Mouse (Mus musculus): Measurements from ENCODE around the gene Cyb5r1. TPM values are rescaled to one million over a fixed set of nuclear protein-coding genes. Genes with fewer than 3 reads are reported as not detected.
A peak's percentile ranks its signal among the peaks of the same experiment; 100 is the strongest.

The Cyb5r1 gene
- polyA plus RNA-seq (2015; fragmentation: Nextera tagmentation; extraction: Ambion mirVana) = 35.6 and 38.1 TPM in 2 replicates

DNA sequence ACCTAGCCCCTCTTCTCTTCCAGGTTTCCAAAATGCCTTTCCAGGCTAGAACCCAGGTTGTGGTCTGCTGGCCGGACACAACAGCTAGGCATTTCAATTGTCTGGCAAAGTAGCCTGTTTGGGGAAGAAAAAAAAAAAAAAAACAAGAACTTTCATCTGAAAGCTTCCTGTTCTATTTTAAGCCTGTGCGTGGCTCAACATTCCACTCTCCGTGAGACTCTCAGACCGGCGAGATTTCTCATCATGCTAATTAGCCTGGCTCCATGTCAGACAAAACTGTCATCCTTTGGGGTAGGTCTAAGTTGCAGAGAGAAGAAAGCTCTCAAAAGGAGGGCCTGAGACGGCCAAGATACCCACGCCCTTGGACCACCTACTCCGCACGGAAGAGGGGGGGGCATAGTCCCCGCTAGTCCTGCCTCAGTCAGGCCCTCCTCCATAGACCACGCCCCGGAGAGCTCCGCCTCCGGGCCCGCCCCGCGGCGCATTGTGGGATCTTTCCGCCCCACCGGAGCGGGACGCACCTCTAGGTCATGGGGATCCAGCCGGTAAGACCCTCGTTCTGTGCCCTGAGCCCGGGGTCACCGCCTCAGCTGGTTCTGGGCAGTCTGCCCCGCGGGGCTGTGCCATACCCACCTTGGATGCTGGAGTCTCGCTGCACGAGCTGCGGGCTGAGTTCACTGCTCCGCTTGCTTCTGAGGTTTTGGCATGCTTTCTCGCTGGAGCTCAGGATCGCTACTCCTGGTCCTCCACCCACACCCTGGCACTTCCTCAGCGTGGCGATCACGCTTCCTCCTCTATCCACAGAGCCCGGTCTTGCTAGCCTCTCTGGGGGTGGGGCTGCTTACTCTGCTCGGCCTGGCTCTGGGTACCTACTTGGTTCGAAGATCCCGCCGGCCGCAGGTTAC, at the start of gene Cyb5r1:
Cyb5r1 (plus strand) TSS at position 51 of the 905 bp plus-strand sequence.
- Histone ChIP-seq H3K4me3 (replicated peaks) (peak within 1 kb of the TSS; percentile 77), H3K9me3 (replicated peaks) (no peaks in the 10 kb centered on the region), H3K4me2 (peak within 1 kb of the TSS; percentile 80), H3K9ac (peak within 1 kb of the TSS; percentile 65), H3K27ac (peak within 1 kb of the TSS; percentile 88), H3K4me1 (peaks cover 30% of the 10 kb centered on the region), H3K27me3 (no peaks in the 10 kb centered on the region), H3K36me3 (peaks cover 26% of the 10 kb centered on the region)
- ATAC-seq (replicated peaks; ENCODE audit: low FRiP score) = peak; percentile 97
- 1% methylated on average over 43 of the region's 43 CpGs for WGBS

DNA sequence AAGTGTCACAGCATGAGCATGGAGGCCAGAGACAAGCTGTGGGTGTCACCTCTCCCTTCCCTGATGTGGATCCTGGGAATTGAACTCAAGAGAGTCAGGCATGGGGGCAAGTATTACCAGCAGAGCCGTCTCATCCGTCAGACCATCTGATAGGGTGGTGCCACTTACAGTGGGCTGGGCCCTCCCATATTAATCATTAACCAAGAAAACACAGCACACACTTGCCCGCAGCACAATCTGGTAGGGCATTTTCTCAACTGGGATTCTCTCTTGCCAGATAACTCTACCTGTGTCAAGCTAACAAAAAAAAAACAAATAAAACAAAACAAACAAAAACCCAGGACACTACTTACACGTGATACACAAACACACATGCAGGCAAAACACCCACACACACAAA, 47.9 kb upstream of the Cyb5r1 start:
- Histone ChIP-seq H3K4me3 (replicated peaks) (no peak overlapping the region), H3K9ac (no peak overlapping the region), H3K4me1 (peaks cover 23% of the 10 kb centered on the region), H3K27me3 (no peaks in the 10 kb centered on the region), H3K4me2 (no peak overlapping the region), H3K36me3 (peaks cover 79% of the 10 kb centered on the region), H3K27ac (no peak overlapping the region), H3K9me3 (replicated peaks) (no peaks in the 10 kb centered on the region)
- ATAC-seq (replicated peaks; ENCODE audit: low FRiP score) = no peak
- whole genome bisulfite sequencing = 68% methylated on average over 4 of the region's 4 CpGs

DNA sequence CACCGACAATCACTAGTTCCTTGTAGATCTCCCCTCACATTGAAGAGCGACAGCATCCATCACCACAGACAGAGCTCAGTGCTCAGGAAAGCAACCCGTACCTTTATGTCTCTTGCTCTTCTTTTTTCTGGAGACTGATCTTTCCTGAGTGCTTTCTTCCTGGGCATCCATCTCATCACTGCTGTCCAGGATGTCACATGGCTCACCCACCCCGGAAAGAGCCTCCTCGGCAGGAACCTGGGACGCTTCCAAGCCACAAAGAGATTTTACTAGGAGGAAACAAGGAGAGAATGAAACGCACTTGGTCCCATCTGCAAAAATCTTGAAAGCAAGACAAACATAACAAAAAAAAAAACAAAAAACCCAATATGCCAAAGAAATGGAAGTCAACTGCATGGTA, 44.7 kb upstream of the Cyb5r1 start:
- H3K9me3 ChIP-seq (replicated peaks) = no peaks in the 10 kb centered on the region
- 73% methylated on average over 7 of the region's 7 CpGs for WGBS

DNA sequence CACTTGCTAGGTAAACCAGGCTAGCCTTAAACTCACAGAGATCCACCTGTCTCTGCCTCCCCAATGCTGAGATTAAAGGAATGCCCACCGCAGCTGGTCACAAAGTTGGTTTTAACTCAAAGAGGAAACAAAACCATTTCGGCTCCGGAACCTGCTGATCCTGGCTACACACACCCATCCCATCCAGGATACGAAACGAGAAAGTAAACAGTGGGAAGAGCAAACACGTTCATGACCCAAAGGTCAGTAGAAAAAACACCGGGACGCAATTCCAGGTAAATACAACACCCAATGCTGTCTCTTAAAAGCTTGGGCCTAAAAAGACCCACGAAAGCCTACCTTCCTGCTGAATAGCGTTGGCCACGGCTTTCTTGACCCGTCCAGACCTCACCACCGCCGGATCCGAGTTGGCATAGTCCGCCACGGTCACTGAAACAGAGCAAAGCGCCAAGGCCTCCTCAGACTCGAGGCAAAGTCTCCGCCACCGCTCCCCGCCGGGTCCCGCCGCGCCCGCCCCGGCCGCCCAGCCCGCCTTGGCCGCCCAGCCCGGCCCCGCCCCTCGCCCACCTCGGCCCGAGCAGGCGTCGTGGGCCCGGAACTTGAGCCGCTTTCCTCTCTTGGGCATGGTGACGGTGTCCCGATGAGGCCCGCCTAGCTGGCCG, 44.0 kb upstream of the Cyb5r1 start:
- WGBS = under 1% methylated on average over 44 of the region's 44 CpGs
- Histone ChIP-seq H3K4me2 (peak overlapping the region; percentile 78), H3K27ac (peak overlapping the region; percentile 90), H3K9me3 (replicated peaks) (no peaks in the 10 kb centered on the region), H3K4me1 (peaks cover 18% of the 10 kb centered on the region), H3K4me3 (replicated peaks) (peak overlapping the region; percentile 85), H3K27me3 (no peaks in the 10 kb centered on the region), H3K36me3 (peaks cover 40% of the 10 kb centered on the region), H3K9ac (peak overlapping the region; percentile 96)
- peak; percentile 90 for ATAC-seq (replicated peaks; ENCODE audit: low FRiP score)

More for the DNA sequence above, 44.7 kb upstream of the Cyb5r1 start:
- H3K4me2 ChIP-seq = peak overlapping the region; percentile 78
- peaks cover 47% of the 10 kb centered on the region for H3K36me3 ChIP-seq
- no peak for ATAC-seq (replicated peaks; ENCODE audit: low FRiP score)
- H3K27me3 ChIP-seq = no peaks in the 10 kb centered on the region
- H3K4me1 ChIP-seq = peaks cover 18% of the 10 kb centered on the region
- H3K27ac ChIP-seq = no peak overlapping the region
- H3K4me3 ChIP-seq (replicated peaks) = peak overlapping the region; percentile 85
- H3K9ac ChIP-seq = peak overlapping the region; percentile 96

DNA sequence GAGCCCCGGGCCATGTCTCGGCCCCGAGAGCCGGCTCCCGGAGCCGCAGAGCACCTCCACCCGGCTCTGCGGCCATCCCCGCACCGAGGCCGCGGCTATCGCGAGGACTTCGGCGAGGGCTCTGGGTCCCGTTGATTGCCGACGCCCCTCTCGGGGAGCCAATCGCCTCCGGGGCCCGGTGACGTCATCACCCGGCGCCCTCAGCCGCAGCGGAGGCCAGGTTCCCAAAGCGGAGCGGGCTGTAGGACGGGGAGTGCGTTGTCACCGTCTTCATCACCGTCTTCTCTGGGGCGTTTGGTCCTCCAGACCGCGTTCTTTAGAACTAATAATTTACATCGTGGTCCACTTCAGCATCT, 43.5 kb upstream of the Cyb5r1 start, which contains the start of gene Tmem183a:
Tmem183a (minus strand) TSS at position 123 of the 356 bp plus-strand sequence.
- Histone ChIP-seq H3K4me2 (peak within 1 kb of the TSS; percentile 78), H3K9me3 (replicated peaks) (no peaks in the 10 kb centered on the region), H3K4me1 (peaks cover 18% of the 10 kb centered on the region), H3K4me3 (replicated peaks) (peak within 1 kb of the TSS; percentile 85), H3K36me3 (peaks cover 36% of the 10 kb centered on the region), H3K9ac (peak within 1 kb of the TSS; percentile 96), H3K27ac (peak within 1 kb of the TSS; percentile 90), H3K27me3 (no peaks in the 10 kb centered on the region)
- WGBS = under 1% methylated on average over 38 of the region's 38 CpGs
- peak; percentile 98 for ATAC-seq (replicated peaks; ENCODE audit: low FRiP score)

DNA sequence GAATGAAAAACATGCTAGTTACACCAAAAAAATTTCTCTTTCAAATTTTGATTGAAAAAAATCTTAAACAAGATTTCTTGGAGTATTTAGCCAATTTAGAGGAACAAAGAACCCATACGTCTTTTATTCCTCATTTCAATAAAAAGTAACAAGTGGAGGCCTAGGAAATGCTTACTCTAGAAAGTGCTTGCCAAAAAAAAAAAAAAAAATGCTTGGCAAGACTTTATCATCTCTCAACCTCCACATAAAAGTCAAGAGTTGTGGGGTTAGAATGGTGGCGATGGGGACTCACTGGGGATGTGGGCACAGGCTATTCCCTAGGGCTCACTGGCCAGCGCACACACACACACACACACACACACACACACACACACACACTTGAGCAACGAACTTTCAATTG, 42.2 kb upstream of the Cyb5r1 start:
- no peak overlapping the region for H3K4me3 ChIP-seq (replicated peaks)
- WGBS = 88% methylated on average over 4 of the region's 4 CpGs
- H3K27me3 ChIP-seq = 0 out of 2 replicates have a peak, but pooled peaks cover 2% of the 10 kb centered on the region
- H3K27ac ChIP-seq = no peak overlapping the region
- no peak overlapping the region for H3K4me2 ChIP-seq
- peaks cover 14% of the 10 kb centered on the region for H3K4me1 ChIP-seq
- no peaks in the 10 kb centered on the region for H3K9me3 ChIP-seq (replicated peaks)
- no peak overlapping the region for H3K9ac ChIP-seq
- no peak for ATAC-seq (replicated peaks; ENCODE audit: low FRiP score)
- H3K36me3 ChIP-seq = peaks cover 24% of the 10 kb centered on the region

DNA sequence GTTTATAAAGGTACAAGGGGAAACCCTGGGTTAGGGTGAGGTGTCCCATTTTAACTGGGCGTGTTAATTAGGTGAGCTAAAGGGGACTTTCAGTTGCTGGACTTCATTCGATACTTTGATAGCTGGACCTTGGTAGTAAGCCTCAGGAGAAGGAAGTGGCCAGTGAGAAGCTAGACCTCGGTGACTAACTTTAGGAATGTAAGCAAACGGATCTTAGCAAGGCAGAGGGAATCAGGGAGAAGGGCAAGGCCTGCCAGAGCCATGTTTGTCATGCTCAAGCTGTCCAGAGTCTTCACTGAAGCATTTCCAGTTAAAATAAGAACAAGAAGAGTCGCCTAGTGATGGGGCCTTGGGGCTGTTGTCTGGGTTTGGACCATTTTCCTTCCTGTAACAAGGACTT, 39.9 kb upstream of the Cyb5r1 start:
- 0 out of 2 replicates have a peak, but pooled peaks cover 3% of the 10 kb centered on the region for H3K27me3 ChIP-seq
- ATAC-seq (replicated peaks; ENCODE audit: low FRiP score) = no peak
- no peak overlapping the region for H3K4me3 ChIP-seq (replicated peaks)
- peaks cover 3% of the 10 kb centered on the region for H3K36me3 ChIP-seq
- no peak overlapping the region for H3K27ac ChIP-seq
- H3K4me1 ChIP-seq = peaks cover 12% of the 10 kb centered on the region
- 67% methylated on average over 5 of the region's 5 CpGs for WGBS
- no peak overlapping the region for H3K4me2 ChIP-seq
- H3K9me3 ChIP-seq (replicated peaks) = 0 out of 2 replicates have a peak, but pooled peaks cover 2% of the 10 kb centered on the region
- no peak overlapping the region for H3K9ac ChIP-seq

DNA sequence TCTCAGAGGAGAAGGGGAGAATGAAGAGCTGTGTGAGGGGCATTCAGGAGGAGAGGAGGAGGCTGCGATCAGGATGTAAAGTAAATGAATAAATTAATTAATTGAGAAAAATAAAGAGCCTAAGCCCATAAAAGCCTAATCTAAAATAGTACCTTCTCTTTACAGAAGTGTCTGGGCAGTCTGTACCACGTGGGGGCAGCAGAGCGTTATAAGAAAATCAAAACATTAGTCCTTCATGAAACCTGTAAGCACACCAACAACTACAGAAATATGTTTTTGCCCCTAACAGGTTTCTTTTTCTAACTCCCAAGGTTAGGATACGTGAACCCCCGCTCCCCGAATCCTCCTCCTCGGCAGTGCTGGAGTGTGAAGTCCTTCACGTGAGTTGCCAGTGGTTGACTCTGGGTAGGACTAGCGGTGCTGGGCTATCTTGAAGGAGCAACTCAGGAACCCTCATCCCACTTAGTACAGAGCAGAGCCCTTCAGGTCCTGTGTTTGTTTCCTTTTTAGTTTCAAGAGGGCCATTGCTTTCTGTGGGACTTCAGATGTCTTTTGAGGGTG, 36.5 kb upstream of the Cyb5r1 start:
- H3K9me3 ChIP-seq (replicated peaks) = 0 out of 2 replicates have a peak, but pooled peaks cover 6% of the 10 kb centered on the region
- no peaks in the 10 kb centered on the region for H3K4me1 ChIP-seq
- H3K27me3 ChIP-seq = 0 out of 2 replicates have a peak, but pooled peaks cover 3% of the 10 kb centered on the region
- no peak overlapping the region for H3K4me2 ChIP-seq
- no peaks in the 10 kb centered on the region for H3K36me3 ChIP-seq
- 50% methylated on average over 9 of the region's 9 CpGs for WGBS
- H3K9ac ChIP-seq = no peak overlapping the region
- no peak for ATAC-seq (replicated peaks; ENCODE audit: low FRiP score)
- no peak overlapping the region for H3K4me3 ChIP-seq (replicated peaks)
- no peak overlapping the region for H3K27ac ChIP-seq

DNA sequence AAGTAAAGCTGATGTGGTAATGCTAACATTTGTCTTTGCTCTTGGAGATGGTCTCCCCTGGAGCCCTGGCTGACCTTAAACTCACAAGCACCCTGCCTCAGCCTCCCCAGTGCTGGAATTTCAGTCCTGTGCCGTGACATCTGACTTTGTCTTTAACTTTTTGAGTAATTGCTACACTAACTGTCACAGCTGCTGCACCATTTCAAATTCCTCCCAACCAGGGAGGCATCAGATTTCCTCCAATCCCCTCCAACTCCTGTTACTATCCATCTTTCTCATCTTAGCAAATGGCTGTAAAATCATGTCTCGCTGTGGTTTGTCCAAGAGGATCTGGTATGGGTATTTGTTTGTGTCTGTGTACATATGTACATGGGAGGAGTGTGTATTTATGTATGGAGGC, 31.2 kb upstream of the Cyb5r1 start:
- ATAC-seq (replicated peaks; ENCODE audit: low FRiP score) = no peak
- Histone ChIP-seq H3K9me3 (replicated peaks) (0 out of 2 replicates have a peak, but pooled peaks cover 6% of the 10 kb centered on the region), H3K27me3 (no peaks in the 10 kb centered on the region), H3K27ac (no peak overlapping the region), H3K4me3 (replicated peaks) (no peak overlapping the region), H3K4me2 (no peak overlapping the region), H3K9ac (no peak overlapping the region), H3K4me1 (no peaks in the 10 kb centered on the region), H3K36me3 (no peaks in the 10 kb centered on the region)
- 52% methylated on average over 2 of the region's 2 CpGs for WGBS

DNA sequence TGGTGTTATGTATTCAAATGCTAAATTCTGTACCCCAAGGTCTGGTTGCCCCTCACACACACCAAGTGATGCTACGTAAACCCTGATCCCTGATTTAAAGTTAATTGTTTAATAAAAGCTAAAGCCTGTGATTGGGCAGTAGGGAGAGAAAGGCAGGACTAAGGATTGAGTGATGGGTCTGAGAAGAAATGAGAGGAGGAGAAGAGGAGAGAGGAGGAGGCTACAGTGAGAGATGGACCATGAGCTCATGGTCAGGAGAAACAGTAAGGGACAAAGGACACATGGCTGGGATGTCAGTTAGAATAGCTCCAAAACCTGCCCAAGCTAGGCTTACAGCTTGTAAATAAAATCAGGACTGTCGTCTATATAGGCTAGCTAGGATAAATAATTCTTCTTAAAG, 24.3 kb upstream of the Cyb5r1 start:
- no peak for ATAC-seq (replicated peaks; ENCODE audit: low FRiP score)
- Histone ChIP-seq H3K36me3 (no peaks in the 10 kb centered on the region), H3K4me2 (peak overlapping the region; percentile 68; the same call in 1 of the 2 replicates), H3K27me3 (peaks cover 4% of the 10 kb centered on the region; the same call in 1 of the 2 replicates), H3K27ac (no peak overlapping the region), H3K4me3 (replicated peaks) (no peak overlapping the region), H3K9me3 (replicated peaks) (no peaks in the 10 kb centered on the region), H3K9ac (no peak overlapping the region), H3K4me1 (peaks cover 12% of the 10 kb centered on the region)
- WGBS = 58% methylated on average over 2 of the region's 2 CpGs

DNA sequence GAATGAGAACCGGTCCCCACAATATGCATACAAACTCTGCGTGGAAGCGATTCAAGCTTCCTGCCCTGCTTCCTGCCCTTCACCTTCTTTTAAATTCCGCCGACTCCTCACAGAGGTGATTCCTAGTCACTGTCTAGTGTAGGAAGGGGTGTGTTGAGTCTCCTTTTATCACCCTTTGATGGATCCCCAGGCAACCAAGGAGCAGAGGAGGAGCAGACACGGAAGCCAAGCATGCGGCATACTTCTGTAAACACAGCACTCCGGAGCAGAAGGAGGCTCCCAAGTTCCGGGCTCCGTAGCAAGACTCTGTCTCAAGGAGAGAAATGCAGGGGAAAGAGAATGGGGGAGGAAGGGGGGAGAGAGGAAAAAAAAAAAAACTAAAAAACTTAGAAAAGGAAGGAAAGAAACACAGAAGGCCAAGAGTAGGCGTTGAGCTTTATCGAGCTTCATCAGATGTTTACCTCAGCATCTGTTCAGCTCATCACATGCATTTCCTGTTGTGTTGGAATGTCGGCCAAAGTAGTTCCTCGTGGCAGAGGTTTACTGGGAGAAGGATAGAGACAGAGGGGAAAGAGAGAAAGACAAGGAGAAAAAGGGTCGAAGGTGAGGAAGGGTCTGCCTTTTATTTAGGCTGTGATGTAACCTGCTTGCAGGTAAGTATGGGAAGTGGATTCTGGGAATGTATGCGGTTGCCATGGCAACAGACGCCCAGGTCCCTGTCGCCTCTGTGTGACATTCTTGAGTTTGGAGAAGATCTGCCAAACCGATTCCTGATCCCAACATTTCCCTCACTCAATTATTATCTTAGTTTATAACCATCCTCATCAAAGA, 23.3 kb upstream of the Cyb5r1 start:
- peaks cover 12% of the 10 kb centered on the region; the same call in 1 of the 2 replicates for H3K27me3 ChIP-seq
- H3K4me1 ChIP-seq = peaks cover 12% of the 10 kb centered on the region
- no peaks in the 10 kb centered on the region for H3K9me3 ChIP-seq (replicated peaks)
- H3K4me2 ChIP-seq = peak overlapping the region; percentile 68
- H3K36me3 ChIP-seq = no peaks in the 10 kb centered on the region
- H3K27ac ChIP-seq = no peak overlapping the region
- WGBS = 4% methylated on average over 19 of the region's 19 CpGs
- ATAC-seq (replicated peaks; ENCODE audit: low FRiP score) = no peak
- H3K4me3 ChIP-seq (replicated peaks) = peak overlapping the region; percentile 37
- peak overlapping the region; percentile 28; the same call in 1 of the 2 replicates for H3K9ac ChIP-seq

All from kidney, embryonic 15.5 days (tissue).